Mouse (Mus musculus): ENCODE results near the gene Mtus2. TPM values are rescaled to one million over a fixed set of nuclear protein-coding genes. Genes with fewer than 3 reads are reported as not detected.

Gene Mtus2
- total and polyA plus RNA-seq, 2 experiments from 2014 or later = 38.0 to 41.6 TPM

- TF ChIP-seq CTCF (IDR thresholded peaks at IDR 0.05) = no peak
- 88% methylated on average over 3 of the region's 3 CpGs for WGBS
These were observed 398.7 kb downstream of the Mtus2 start for GRCm38 (mm10) chr5:148355822-148356221.

GRCm38 (mm10) chr5:148357168-148357567 is 400.0 kb downstream of the Mtus2 start:
- Histone ChIP-seq H3K4me1 (ENCODE audit: insufficient read depth, low read length) (no peaks in the 10 kb centered on the region), H3K4me2 (ENCODE audit: low read depth, low read length, poor library complexity, severe bottlenecking) (no peak overlapping the region), H3K36me3 (ENCODE audit: insufficient read depth, low read length) (peaks cover 3% of the 10 kb centered on the region; the same call in 1 of the 2 replicates), H3K9me3 (ENCODE audit: low read length) (no peaks in the 10 kb centered on the region), H3K27ac (ENCODE audit: low read depth, low read length) (no peak overlapping the region), H3K9ac (replicated peaks; ENCODE audit: low read length, poor library complexity, severe bottlenecking) (no peak overlapping the region), H3K4me3 (ENCODE audit: low read depth, low read length) (no peak overlapping the region), H3K27me3 (ENCODE audit: insufficient read depth, low read length) (no peaks in the 10 kb centered on the region)
- DNase-seq (ENCODE audit: low spot score) (no peak), ATAC-seq (ENCODE audit: low FRiP score) (no peak)
- no peak for TF ChIP-seq CTCF (IDR thresholded peaks at IDR 0.05)
- 96% methylated on average over 6 of the region's 6 CpGs for WGBS

More at GRCm38 (mm10) chr5:148355822-148356221, 398.7 kb downstream of the Mtus2 start:
- Histone ChIP-seq H3K9ac (replicated peaks; ENCODE audit: low read length, poor library complexity, severe bottlenecking) (no peak overlapping the region), H3K27me3 (ENCODE audit: insufficient read depth, low read length) (no peaks in the 10 kb centered on the region), H3K4me2 (ENCODE audit: low read depth, low read length, poor library complexity, severe bottlenecking) (no peak overlapping the region), H3K36me3 (ENCODE audit: insufficient read depth, low read length) (peaks cover 6% of the 10 kb centered on the region; the same call in 1 of the 2 replicates), H3K4me3 (ENCODE audit: low read depth, low read length) (no peak overlapping the region), H3K9me3 (ENCODE audit: low read length) (no peaks in the 10 kb centered on the region), H3K27ac (ENCODE audit: low read depth, low read length) (no peak overlapping the region), H3K4me1 (ENCODE audit: insufficient read depth, low read length) (no peaks in the 10 kb centered on the region)
- ATAC-seq (ENCODE audit: low FRiP score) (no peak), DNase-seq (ENCODE audit: low spot score) (no peak)

GRCm38 (mm10) chr5:148359131-148359530 is 402.0 kb downstream of the Mtus2 start:
- Histone ChIP-seq H3K4me3 (ENCODE audit: low read depth, low read length) (no peak overlapping the region), H3K4me2 (ENCODE audit: low read depth, low read length, poor library complexity, severe bottlenecking) (no peak overlapping the region), H3K9me3 (ENCODE audit: low read length) (no peaks in the 10 kb centered on the region), H3K36me3 (ENCODE audit: insufficient read depth, low read length) (peaks cover 2% of the 10 kb centered on the region; the same call in 1 of the 2 replicates), H3K27me3 (ENCODE audit: insufficient read depth, low read length) (no peaks in the 10 kb centered on the region), H3K4me1 (ENCODE audit: insufficient read depth, low read length) (no peaks in the 10 kb centered on the region), H3K27ac (ENCODE audit: low read depth, low read length) (no peak overlapping the region), H3K9ac (replicated peaks; ENCODE audit: low read length, poor library complexity, severe bottlenecking) (no peak overlapping the region)
- 94% methylated on average over 11 of the region's 11 CpGs for WGBS
- TF ChIP-seq CTCF (IDR thresholded peaks at IDR 0.05) = no peak
- ATAC-seq (ENCODE audit: low FRiP score) (no peak), DNase-seq (ENCODE audit: low spot score) (no peak)

GRCm38 (mm10) chr5:148360922-148361758 is 404.0 kb downstream of the Mtus2 start:
- no peak for TF ChIP-seq CTCF (IDR thresholded peaks at IDR 0.05)
- H3K4me1 ChIP-seq (ENCODE audit: insufficient read depth, low read length) = no peaks in the 10 kb centered on the region

GRCm38 (mm10) chr5:148361759-148362010 is 404.6 kb downstream of the Mtus2 start:
- DNase-seq (ENCODE audit: low spot score) (no peak), ATAC-seq (ENCODE audit: low FRiP score) (no peak)
- Histone ChIP-seq H3K4me3 (ENCODE audit: low read depth, low read length) (no peak overlapping the region), H3K4me1 (ENCODE audit: insufficient read depth, low read length) (no peaks in the 10 kb centered on the region), H3K4me2 (ENCODE audit: low read depth, low read length, poor library complexity, severe bottlenecking) (no peak overlapping the region), H3K36me3 (ENCODE audit: insufficient read depth, low read length) (no peaks in the 10 kb centered on the region), H3K27ac (ENCODE audit: low read depth, low read length) (no peak overlapping the region), H3K9me3 (ENCODE audit: low read length) (no peaks in the 10 kb centered on the region), H3K27me3 (ENCODE audit: insufficient read depth, low read length) (no peaks in the 10 kb centered on the region), H3K9ac (replicated peaks; ENCODE audit: low read length, poor library complexity, severe bottlenecking) (no peak overlapping the region)
- WGBS = 62% methylated on average over 3 of the region's 3 CpGs
- no peak for TF ChIP-seq CTCF (IDR thresholded peaks at IDR 0.05)

More at GRCm38 (mm10) chr5:148360922-148361758, 404.0 kb downstream of the Mtus2 start:
- Histone ChIP-seq H3K4me2 (ENCODE audit: low read depth, low read length, poor library complexity, severe bottlenecking) (no peak overlapping the region), H3K9ac (replicated peaks; ENCODE audit: low read length, poor library complexity, severe bottlenecking) (no peak overlapping the region), H3K4me3 (ENCODE audit: low read depth, low read length) (no peak overlapping the region), H3K36me3 (ENCODE audit: insufficient read depth, low read length) (no peaks in the 10 kb centered on the region), H3K9me3 (ENCODE audit: low read length) (no peaks in the 10 kb centered on the region), H3K27ac (ENCODE audit: low read depth, low read length) (no peak overlapping the region), H3K27me3 (ENCODE audit: insufficient read depth, low read length) (no peaks in the 10 kb centered on the region)
- DNase-seq (ENCODE audit: low spot score) = no peak
- no peak for ATAC-seq (ENCODE audit: low FRiP score)
- WGBS = 68% methylated on average over 16 of the region's 16 CpGs

GRCm38 (mm10) chr5:148362296-148362695 is 405.2 kb downstream of the Mtus2 start:
- Histone ChIP-seq H3K36me3 (ENCODE audit: insufficient read depth, low read length) (no peaks in the 10 kb centered on the region), H3K4me1 (ENCODE audit: insufficient read depth, low read length) (no peaks in the 10 kb centered on the region), H3K9ac (replicated peaks; ENCODE audit: low read length, poor library complexity, severe bottlenecking) (no peak overlapping the region), H3K27ac (ENCODE audit: low read depth, low read length) (no peak overlapping the region), H3K4me2 (ENCODE audit: low read depth, low read length, poor library complexity, severe bottlenecking) (no peak overlapping the region), H3K9me3 (ENCODE audit: low read length) (no peaks in the 10 kb centered on the region), H3K27me3 (ENCODE audit: insufficient read depth, low read length) (no peaks in the 10 kb centered on the region), H3K4me3 (ENCODE audit: low read depth, low read length) (no peak overlapping the region)
- WGBS = 100% methylated on average over 7 of the region's 7 CpGs
- ATAC-seq (ENCODE audit: low FRiP score) (no peak), DNase-seq (ENCODE audit: low spot score) (no peak)
- TF ChIP-seq CTCF (IDR thresholded peaks at IDR 0.05) = no peak
